Mouse (Mus musculus) hindbrain, embryonic 13.5 days (tissue): Measurements from ENCODE around the gene Peg3. TPM values are rescaled to one million over a fixed set of nuclear protein-coding genes. Genes with fewer than 3 reads are reported as not detected.
A peak's percentile ranks its signal among the peaks of the same experiment; 100 is the strongest.

ENCODE experiments used
- ATAC-seq: fragments of 200-750 bp; cut with Nextera tagmentation; 2 replicates; pipeline ENCODE4 v1.8.0; 2017; ENCODE audit warnings: moderate TSS enrichment; ENCODE audit not compliant: low FRiP score
- H3K27ac ChIP-seq: fragments of 300-500 bp; sonication (generic); 2 replicates; pipeline ENCODE4 v1.5.1; 2015; ENCODE audit warnings: inconsistent platforms, mild to moderate bottlenecking, moderate library complexity
- H3K27me3 ChIP-seq: fragments of 300-500 bp; sonication (generic); 2 replicates; pipeline ENCODE4 v1.6.1; 2015; ENCODE audit warnings: mild to moderate bottlenecking, inconsistent platforms
- H3K36me3 ChIP-seq: fragments of 300-500 bp; sonication (generic); 2 replicates; pipeline ENCODE4 v1.6.1; 2015; ENCODE audit warnings: mild to moderate bottlenecking, inconsistent platforms
- H3K4me1 ChIP-seq: fragments of 300-500 bp; sonication (generic); replicated peaks from 2 replicates; pipeline ENCODE4 v1.6.1; 2015; ENCODE audit warnings: inconsistent platforms
- H3K4me2 ChIP-seq: fragments of 300-500 bp; sonication (generic); 2 replicates; pipeline ENCODE4 v1.6.1; 2015; ENCODE audit warnings: inconsistent platforms, mild to moderate bottlenecking, moderate library complexity
- H3K4me3 ChIP-seq: fragments of 300-500 bp; sonication (generic); 2 replicates; pipeline ENCODE4 v1.5.1; 2015; ENCODE audit warnings: mild to moderate bottlenecking, inconsistent platforms
- H3K9ac ChIP-seq: fragments of 300-500 bp; sonication (generic); 2 replicates; pipeline ENCODE4 v1.6.1; 2015; ENCODE audit warnings: mild to moderate bottlenecking, inconsistent platforms
- H3K9me3 ChIP-seq: fragments of 300-500 bp; sonication (generic); 2 replicates; pipeline ENCODE4 v1.6.1; 2016; ENCODE audit warnings: inconsistent platforms
- WGBS: fragments of 180-500 bp; shearing (Covaris S2); methylation state at CpG from one replicate; pipeline ENCODE4 v1.1.7; 2015; 5-methylcytosine and 5-hydroxymethylcytosine counted together
- polyA plus RNA-seq: library from polyadenylated mRNA; unstranded; fragments of >200 nt; fragmentation: Nextera tagmentation; extraction: Ambion mirVana; gene quantifications from 2 replicates; pipeline ENCODE4 v1.2.1, GENCODE M21; 2015

Gene Peg3
- polyA plus RNA-seq, 1 experiment from 2014 or later = 69.9 TPM

GRCm38 (mm10) chr7:6707416-6708015, 22.7 kb downstream of the Peg3 start:
- H3K4me3 ChIP-seq = no peak overlapping the region
- H3K4me2 ChIP-seq = no peak overlapping the region
- H3K4me1 ChIP-seq = no peaks in the 10 kb centered on the region
- no peaks in the 10 kb centered on the region for H3K27me3 ChIP-seq
- H3K9ac ChIP-seq = no peak overlapping the region
- H3K27ac ChIP-seq = no peak overlapping the region
- 0 out of 2 replicates have a peak, but pooled peaks cover 5% of the 10 kb centered on the region for H3K9me3 ChIP-seq
- H3K36me3 ChIP-seq = peaks cover 65% of the 10 kb centered on the region
- WGBS = 96% methylated on average over 23 of the region's 23 CpGs
- no peak for ATAC-seq

- no peak overlapping the region for H3K27ac ChIP-seq
- 0 out of 2 replicates have a peak, but pooled peaks cover 6% of the 10 kb centered on the region for H3K4me1 ChIP-seq
- 89% methylated on average over 3 of the region's 3 CpGs for WGBS
- no peak overlapping the region for H3K9ac ChIP-seq
- ATAC-seq = no peak
- H3K9me3 ChIP-seq = no peaks in the 10 kb centered on the region
- H3K36me3 ChIP-seq = 0 out of 2 replicates have a peak, but pooled peaks cover 3% of the 10 kb centered on the region
- no peak overlapping the region for H3K4me2 ChIP-seq
- no peak overlapping the region for H3K4me3 ChIP-seq
- H3K27me3 ChIP-seq = no peaks in the 10 kb centered on the region
Observed at GRCm38 (mm10) chr7:6699230-6699629, 31.0 kb downstream of the Peg3 start.

GRCm38 (mm10) chr7:6696241-6697045, 33.8 kb downstream of the Peg3 start, which contains the start of gene Zim1:
Zim1 (minus strand) TSS chr7:6696450.
- 0 out of 2 replicates have a peak, but pooled peaks cover 6% of the 10 kb centered on the region for H3K4me1 ChIP-seq
- H3K36me3 ChIP-seq = no peaks in the 10 kb centered on the region
- peak within 1 kb of the TSS; percentile 67 for H3K4me2 ChIP-seq
- H3K4me3 ChIP-seq = peak within 1 kb of the TSS; percentile 46
- H3K9ac ChIP-seq = peak within 1 kb of the TSS; percentile 51; the same call in 1 of the 2 replicates
- H3K27ac ChIP-seq = no peak within 1 kb of the TSS
- no peaks in the 10 kb centered on the region for H3K9me3 ChIP-seq
- peak; percentile 100 for ATAC-seq
- no peaks in the 10 kb centered on the region for H3K27me3 ChIP-seq
- 11% methylated on average over 32 of the region's 32 CpGs for WGBS

GRCm38 (mm10) chr7:6685511-6685910, 44.7 kb downstream of the Peg3 start:
- ATAC-seq = no peak
- Histone ChIP-seq H3K9ac (no peak overlapping the region), H3K9me3 (no peaks in the 10 kb centered on the region), H3K27ac (no peak overlapping the region), H3K27me3 (no peaks in the 10 kb centered on the region), H3K4me1 (no peaks in the 10 kb centered on the region), H3K36me3 (peaks cover 3% of the 10 kb centered on the region; the same call in 1 of the 2 replicates), H3K4me2 (no peak overlapping the region), H3K4me3 (no peak overlapping the region)
- 96% methylated on average over 6 of the region's 6 CpGs for WGBS

GRCm38 (mm10) chr7:6666726-6667125, 63.5 kb downstream of the Peg3 start:
- Histone ChIP-seq H3K27ac (no peak overlapping the region), H3K4me2 (no peak overlapping the region), H3K4me3 (no peak overlapping the region), H3K9me3 (no peaks in the 10 kb centered on the region), H3K9ac (no peak overlapping the region), H3K4me1 (no peaks in the 10 kb centered on the region), H3K27me3 (no peaks in the 10 kb centered on the region), H3K36me3 (no peaks in the 10 kb centered on the region)
- no peak for ATAC-seq
- WGBS = 83% methylated on average over 3 of the region's 3 CpGs

- H3K27me3 ChIP-seq = no peaks in the 10 kb centered on the region
Observed at GRCm38 (mm10) chr7:6663430-6663829, 66.8 kb downstream of the Peg3 start.

GRCm38 (mm10) chr7:6659605-6660004, 70.6 kb downstream of the Peg3 start:
- 15% methylated on average over 2 of the region's 2 CpGs for WGBS
- Histone ChIP-seq H3K4me2 (no peak overlapping the region), H3K9ac (no peak overlapping the region), H3K9me3 (no peaks in the 10 kb centered on the region), H3K36me3 (no peaks in the 10 kb centered on the region), H3K27ac (no peak overlapping the region), H3K4me3 (no peak overlapping the region), H3K4me1 (no peaks in the 10 kb centered on the region), H3K27me3 (no peaks in the 10 kb centered on the region)
- peak; percentile 72 for ATAC-seq

More at GRCm38 (mm10) chr7:6663430-6663829, 66.8 kb downstream of the Peg3 start:
- H3K27ac ChIP-seq = no peak overlapping the region
- H3K4me3 ChIP-seq = no peak overlapping the region
- H3K9ac ChIP-seq = no peak overlapping the region
- no peak overlapping the region for H3K4me2 ChIP-seq
- no peak for ATAC-seq
- H3K4me1 ChIP-seq = no peaks in the 10 kb centered on the region
- H3K36me3 ChIP-seq = no peaks in the 10 kb centered on the region
- H3K9me3 ChIP-seq = no peaks in the 10 kb centered on the region
- 83% methylated on average over 7 of the region's 7 CpGs for WGBS

- Histone ChIP-seq H3K36me3 (no peaks in the 10 kb centered on the region), H3K4me3 (no peak overlapping the region), H3K4me2 (no peak overlapping the region), H3K27me3 (no peaks in the 10 kb centered on the region), H3K9me3 (no peaks in the 10 kb centered on the region; the same call in 1 of the 2 replicates), H3K4me1 (no peaks in the 10 kb centered on the region), H3K27ac (no peak overlapping the region), H3K9ac (no peak overlapping the region)
- ATAC-seq = no peak
- 91% methylated on average over 7 of the region's 7 CpGs for WGBS
Observed at GRCm38 (mm10) chr7:6658606-6659005, 71.6 kb downstream of the Peg3 start.

Other genes starting within 250 kb of the Peg3 start
- not detected in 2 replicates for gene Olfr5, start 243.5 kb downstream of the Peg3 start, polyA plus RNA-seq
- not detected in 2 replicates for gene Olfr1347, start 230.7 kb downstream of the Peg3 start, polyA plus RNA-seq
- not detected in 2 replicates for gene Olfr1348, start 221.7 kb downstream of the Peg3 start, polyA plus RNA-seq
- gene Olfr1349, start 207.5 kb downstream of the Peg3 start, polyA plus RNA-seq = not detected in 2 replicates
- gene Olfr1350, start 165.6 kb downstream of the Peg3 start, polyA plus RNA-seq = not detected in 2 replicates
- gene Zim1, start 34.0 kb downstream of the Peg3 start, polyA plus RNA-seq = 2.6 and 3.9 TPM in 2 replicates
- 28.7 and 30.2 TPM in 2 replicates for gene Usp29, start 147 bp upstream of the Peg3 start, polyA plus RNA-seq